Mouse (Mus musculus): Measurements from ENCODE around the gene Snx29.

GRCm38 (mm10) chr16:11476968-11477367, 154.3 kb downstream of the Snx29 start:
- no peak for TF ChIP-seq CTCF (IDR thresholded peaks at IDR 0.05; ENCODE audit: borderline replicate concordance, extremely low read depth, insufficient read depth, insufficient read length)
- TF ChIP-seq POLR2A (IDR thresholded peaks at IDR 0.05; ENCODE audit: borderline replicate concordance, extremely low read depth, insufficient read depth, insufficient read length, poor library complexity, severe bottlenecking): no peak
